Mouse (Mus musculus): ENCODE data around the gene Gm5105. TPM values are rescaled to one million over a fixed set of nuclear protein-coding genes. Genes with fewer than 3 reads are reported as not detected.

The Gm5105 gene
- polyA plus RNA-seq, 1 experiment from 2014 or later, result 0.12 TPM

DNA sequence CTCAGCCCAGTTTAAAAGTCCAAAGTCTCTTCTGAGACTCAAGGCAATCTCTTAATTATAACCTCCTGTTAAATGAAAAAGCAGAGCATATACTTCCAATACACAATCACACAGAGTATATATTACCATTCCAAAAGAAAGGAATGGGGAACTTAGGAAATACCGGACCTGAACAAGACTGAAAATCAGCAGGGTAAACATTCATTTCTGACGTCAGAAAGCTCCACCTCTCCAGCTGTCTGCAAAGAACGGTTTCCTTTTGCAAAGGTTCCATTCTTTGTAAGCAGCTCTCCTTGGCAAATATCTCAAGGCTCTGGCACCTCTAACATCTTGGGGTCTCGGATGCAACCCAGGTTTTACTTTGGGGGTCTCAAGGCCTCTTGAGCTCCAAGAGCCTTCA lies 54.8 kb downstream of the Gm5105 start:
- Histone ChIP-seq H3K4me3 (ENCODE audit: low read length) (no peak overlapping the region), H3K27ac (ENCODE audit: low read length) (no peak overlapping the region), H3K27me3 (ENCODE audit: insufficient read depth, low read length) (no peaks in the 10 kb centered on the region), H3K4me1 (ENCODE audit: insufficient read depth, low read length) (no peaks in the 10 kb centered on the region), H3K4me2 (replicated peaks; ENCODE audit: low read depth, low read length) (no peak overlapping the region), H3K9me3 (ENCODE audit: low read length) (no peaks in the 10 kb centered on the region), H3K36me3 (ENCODE audit: insufficient read depth, low read length) (no peaks in the 10 kb centered on the region), H3K9ac (replicated peaks; ENCODE audit: low read length) (no peak overlapping the region)
- WGBS, result 46% methylated on average over 4 of the region's 4 CpGs
- ATAC-seq (ENCODE audit: low FRiP score, low TSS enrichment), result no peak

DNA sequence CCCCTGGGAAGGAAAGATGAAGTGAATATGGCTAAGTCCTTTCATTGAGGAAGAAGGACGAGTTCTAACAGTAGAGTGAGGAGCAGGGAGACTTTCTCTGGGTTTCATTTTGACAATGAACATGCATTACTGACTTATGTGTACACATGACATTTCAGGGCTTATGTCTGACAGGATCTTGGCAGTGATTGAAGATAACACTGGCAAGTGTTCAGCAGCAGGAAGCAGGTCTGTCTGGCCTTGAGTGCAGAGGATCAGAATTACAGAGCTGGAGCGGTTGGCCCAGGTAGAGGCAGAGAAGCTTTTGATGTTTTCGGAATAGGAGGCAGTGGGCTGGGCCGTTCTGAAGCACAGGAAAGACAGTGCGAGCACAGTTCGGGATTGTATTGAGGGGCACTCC lies 59.0 kb downstream of the Gm5105 start:
- Histone ChIP-seq H3K36me3 (ENCODE audit: insufficient read depth, low read length) (no peaks in the 10 kb centered on the region), H3K4me1 (ENCODE audit: insufficient read depth, low read length) (0 out of 2 replicates have a peak, but pooled peaks cover 4% of the 10 kb centered on the region), H3K9ac (replicated peaks; ENCODE audit: low read length) (no peak overlapping the region), H3K4me2 (replicated peaks; ENCODE audit: low read depth, low read length) (no peak overlapping the region), H3K9me3 (ENCODE audit: low read length) (peaks cover 5% of the 10 kb centered on the region; the same call in 1 of the 2 replicates), H3K27ac (ENCODE audit: low read length) (no peak overlapping the region), H3K4me3 (ENCODE audit: low read length) (no peak overlapping the region), H3K27me3 (ENCODE audit: insufficient read depth, low read length) (no peaks in the 10 kb centered on the region)
- 62% methylated on average over 6 of the region's 6 CpGs for WGBS
- ATAC-seq (ENCODE audit: low FRiP score, low TSS enrichment), result no peak

DNA sequence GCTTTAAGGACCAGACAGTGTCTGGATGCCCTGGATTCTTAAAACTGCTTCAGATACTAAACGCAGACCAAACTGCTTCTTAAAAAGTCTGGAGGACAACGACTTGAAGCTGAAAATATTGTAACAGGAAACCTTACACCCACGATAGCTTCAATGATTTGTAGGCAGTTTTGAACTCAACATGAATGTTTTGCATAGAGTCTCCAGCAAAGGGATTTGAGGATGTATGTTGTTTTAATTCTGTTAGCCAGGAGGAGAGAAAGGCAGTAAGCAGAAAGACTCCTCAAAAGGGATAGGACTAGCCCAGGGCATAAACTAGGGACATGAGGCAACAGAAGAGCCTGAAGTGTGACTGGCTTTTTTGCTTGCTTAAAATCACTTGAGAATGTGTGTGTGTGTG lies 60.3 kb downstream of the Gm5105 start:
- Histone ChIP-seq H3K4me2 (replicated peaks; ENCODE audit: low read depth, low read length) (no peak overlapping the region), H3K9me3 (ENCODE audit: low read length) (peaks cover 5% of the 10 kb centered on the region; the same call in 1 of the 2 replicates), H3K9ac (replicated peaks; ENCODE audit: low read length) (no peak overlapping the region; the same call in 1 of the 2 replicates), H3K27me3 (ENCODE audit: insufficient read depth, low read length) (no peaks in the 10 kb centered on the region), H3K4me1 (ENCODE audit: insufficient read depth, low read length) (0 out of 2 replicates have a peak, but pooled peaks cover 4% of the 10 kb centered on the region), H3K4me3 (ENCODE audit: low read length) (no peak overlapping the region), H3K36me3 (ENCODE audit: insufficient read depth, low read length) (no peaks in the 10 kb centered on the region), H3K27ac (ENCODE audit: low read length) (peak overlapping the region; percentile 19; the same call in 1 of the 2 replicates)
- ATAC-seq (ENCODE audit: low FRiP score, low TSS enrichment), result no peak
- 21% methylated on average over 3 of the region's 3 CpGs for WGBS

DNA sequence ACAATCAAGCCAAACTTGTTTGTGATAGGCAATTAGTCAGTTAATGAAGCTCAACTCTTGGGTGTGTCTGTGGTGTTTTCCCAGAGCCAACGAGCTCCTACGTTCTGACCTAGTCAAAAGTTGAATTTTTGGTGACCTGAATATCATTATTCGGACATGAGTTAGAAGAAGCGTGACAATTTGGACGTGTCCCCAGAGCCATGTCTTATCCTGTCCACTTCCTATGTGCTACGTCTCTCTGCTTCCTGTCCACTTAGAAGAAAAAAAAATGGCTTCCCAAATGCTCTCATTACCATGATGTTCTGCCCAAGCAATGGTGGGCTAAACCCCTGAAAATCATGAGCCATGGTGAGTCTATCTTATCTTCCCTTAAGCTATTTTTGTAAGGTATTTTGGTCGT lies 63.9 kb downstream of the Gm5105 start:
- no peak overlapping the region for H3K9ac ChIP-seq (replicated peaks; ENCODE audit: low read length)
- no peak overlapping the region for H3K4me3 ChIP-seq (ENCODE audit: low read length)
- no peaks in the 10 kb centered on the region for H3K36me3 ChIP-seq (ENCODE audit: insufficient read depth, low read length)
- peaks cover 5% of the 10 kb centered on the region; the same call in 1 of the 2 replicates for H3K9me3 ChIP-seq (ENCODE audit: low read length)
- 78% methylated on average over 7 of the region's 7 CpGs for WGBS
- ATAC-seq (ENCODE audit: low FRiP score, low TSS enrichment), result no peak
- no peak overlapping the region for H3K4me2 ChIP-seq (replicated peaks; ENCODE audit: low read depth, low read length)
- no peaks in the 10 kb centered on the region for H3K27me3 ChIP-seq (ENCODE audit: insufficient read depth, low read length)
- H3K27ac ChIP-seq (ENCODE audit: low read length), result no peak overlapping the region
- H3K4me1 ChIP-seq (ENCODE audit: insufficient read depth, low read length), result peaks cover 8% of the 10 kb centered on the region

DNA sequence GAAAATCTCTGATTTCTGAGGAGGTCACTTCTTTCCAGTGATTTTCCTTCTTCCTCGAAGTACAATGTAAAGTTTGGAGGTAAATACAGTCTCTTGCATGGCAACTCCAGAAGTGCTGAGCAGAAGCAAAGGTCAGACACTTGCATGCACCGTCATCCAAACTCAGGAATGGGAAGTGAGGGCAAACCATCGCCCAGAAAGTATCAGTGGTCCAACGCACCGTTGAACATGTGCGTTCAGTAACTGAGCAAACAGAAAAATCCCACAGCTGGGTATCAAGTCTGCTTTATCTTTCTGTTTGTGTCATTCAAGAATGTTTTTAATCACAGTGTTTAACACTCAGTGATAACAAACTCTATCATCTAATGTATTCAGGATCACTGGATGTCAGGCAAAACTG lies 64.6 kb downstream of the Gm5105 start:
- no peak overlapping the region for H3K4me2 ChIP-seq (replicated peaks; ENCODE audit: low read depth, low read length)

DNA sequence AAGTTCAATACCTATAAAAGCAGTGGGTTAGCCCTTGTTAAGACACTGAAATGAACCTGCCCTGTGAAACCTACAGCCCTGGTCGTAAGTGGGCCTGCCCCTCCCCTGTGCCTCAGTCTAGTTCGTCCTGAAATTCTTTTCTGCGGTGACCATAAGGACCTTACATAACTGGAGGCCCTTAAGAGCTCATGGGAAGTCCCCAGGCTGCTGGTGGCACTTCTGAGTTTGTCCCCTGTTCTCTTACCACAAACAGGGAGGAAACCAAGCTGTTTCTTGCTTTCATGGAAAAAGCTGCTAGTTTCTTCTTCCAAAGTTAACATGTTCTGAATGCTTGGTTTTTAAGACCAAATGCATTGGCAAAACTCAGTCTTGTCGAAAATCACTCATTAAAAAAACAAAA lies 65.3 kb downstream of the Gm5105 start:
- no peak overlapping the region for H3K27ac ChIP-seq (ENCODE audit: low read length)
- H3K9ac ChIP-seq (replicated peaks; ENCODE audit: low read length), result no peak overlapping the region
- no peaks in the 10 kb centered on the region for H3K27me3 ChIP-seq (ENCODE audit: insufficient read depth, low read length)
- H3K36me3 ChIP-seq (ENCODE audit: insufficient read depth, low read length), result no peaks in the 10 kb centered on the region
- WGBS, result 69% methylated on average over 4 of the region's 4 CpGs
- peaks cover 5% of the 10 kb centered on the region; the same call in 1 of the 2 replicates for H3K9me3 ChIP-seq (ENCODE audit: low read length)
- peaks cover 8% of the 10 kb centered on the region for H3K4me1 ChIP-seq (ENCODE audit: insufficient read depth, low read length)
- H3K4me3 ChIP-seq (ENCODE audit: low read length), result no peak overlapping the region
- ATAC-seq (ENCODE audit: low FRiP score, low TSS enrichment), result no peak
- H3K4me2 ChIP-seq (replicated peaks; ENCODE audit: low read depth, low read length), result no peak overlapping the region

More for the DNA sequence above, 64.6 kb downstream of the Gm5105 start:
- Histone ChIP-seq H3K9me3 (ENCODE audit: low read length) (peaks cover 5% of the 10 kb centered on the region; the same call in 1 of the 2 replicates), H3K4me1 (ENCODE audit: insufficient read depth, low read length) (peaks cover 8% of the 10 kb centered on the region), H3K4me3 (ENCODE audit: low read length) (no peak overlapping the region), H3K27me3 (ENCODE audit: insufficient read depth, low read length) (no peaks in the 10 kb centered on the region), H3K27ac (ENCODE audit: low read length) (no peak overlapping the region), H3K9ac (replicated peaks; ENCODE audit: low read length) (no peak overlapping the region), H3K36me3 (ENCODE audit: insufficient read depth, low read length) (no peaks in the 10 kb centered on the region)
- ATAC-seq (ENCODE audit: low FRiP score, low TSS enrichment), result no peak
- 62% methylated on average over 6 of the region's 6 CpGs for WGBS

DNA sequence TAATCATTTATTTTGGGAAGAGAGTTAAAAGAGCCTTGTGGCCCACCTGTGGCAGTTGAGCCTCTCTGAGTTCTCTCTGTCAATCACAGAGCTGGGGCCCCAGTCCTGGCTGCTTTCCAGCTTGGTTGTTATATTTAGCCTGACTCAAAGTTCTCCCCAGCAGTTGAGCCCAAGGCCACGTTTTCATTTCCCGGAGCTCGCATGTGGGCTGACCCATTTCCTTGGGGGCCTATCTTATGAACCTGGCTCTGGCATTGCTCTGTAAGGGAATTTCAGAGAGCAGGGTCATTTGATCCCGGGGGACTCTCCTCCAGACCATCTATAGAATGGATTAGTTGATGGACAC lies 66.5 kb downstream of the Gm5105 start:
- Histone ChIP-seq H3K27ac (ENCODE audit: low read length) (no peak overlapping the region), H3K27me3 (ENCODE audit: insufficient read depth, low read length) (no peaks in the 10 kb centered on the region)

DNA sequence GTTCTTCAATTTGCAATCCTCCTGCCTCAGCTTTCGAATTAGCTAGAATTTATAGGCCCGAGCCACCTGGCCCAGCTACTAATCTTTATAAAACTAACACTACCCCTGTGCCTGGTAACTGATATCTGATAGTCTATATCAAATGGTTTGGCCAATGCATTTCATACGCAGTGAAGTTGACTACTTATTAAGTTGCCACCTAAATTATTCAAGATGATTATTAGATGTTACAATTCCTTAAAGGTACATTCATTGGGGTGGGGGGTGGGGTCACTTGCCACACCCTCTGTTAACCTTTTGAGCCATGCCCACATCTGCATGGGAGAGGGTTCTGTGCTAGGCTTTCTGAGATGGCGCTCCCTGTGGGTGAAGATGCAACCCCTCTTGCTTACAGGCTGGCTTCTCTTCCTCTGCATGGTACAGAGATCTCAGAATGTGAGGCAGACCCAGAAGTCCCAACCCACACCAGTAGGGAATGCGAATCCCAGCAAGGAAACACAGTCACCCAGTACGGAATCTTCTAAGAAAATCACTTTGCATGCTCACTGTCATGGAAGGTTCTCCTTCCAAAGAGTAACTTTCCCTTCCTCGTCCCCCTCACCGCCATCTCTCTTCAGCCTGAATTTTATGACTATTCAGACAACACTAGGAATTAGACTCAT lies 67.0 kb downstream of the Gm5105 start:
- Histone ChIP-seq H3K4me1 (ENCODE audit: insufficient read depth, low read length) (peaks cover 4% of the 10 kb centered on the region), H3K36me3 (ENCODE audit: insufficient read depth, low read length) (no peaks in the 10 kb centered on the region), H3K27ac (ENCODE audit: low read length) (no peak overlapping the region), H3K9ac (replicated peaks; ENCODE audit: low read length) (no peak overlapping the region), H3K9me3 (ENCODE audit: low read length) (peaks cover 2% of the 10 kb centered on the region; the same call in 1 of the 2 replicates), H3K4me3 (ENCODE audit: low read length) (no peak overlapping the region), H3K27me3 (ENCODE audit: insufficient read depth, low read length) (no peaks in the 10 kb centered on the region), H3K4me2 (replicated peaks; ENCODE audit: low read depth, low read length) (no peak overlapping the region)
- 84% methylated on average over 8 of the region's 8 CpGs for WGBS
- ATAC-seq (ENCODE audit: low FRiP score, low TSS enrichment), result no peak

More for the DNA sequence above, 66.5 kb downstream of the Gm5105 start:
- peaks cover 5% of the 10 kb centered on the region; the same call in 1 of the 2 replicates for H3K9me3 ChIP-seq (ENCODE audit: low read length)
- no peak overlapping the region for H3K4me2 ChIP-seq (replicated peaks; ENCODE audit: low read depth, low read length)
- no peaks in the 10 kb centered on the region for H3K36me3 ChIP-seq (ENCODE audit: insufficient read depth, low read length)
- H3K9ac ChIP-seq (replicated peaks; ENCODE audit: low read length), result no peak overlapping the region
- H3K4me3 ChIP-seq (ENCODE audit: low read length), result no peak overlapping the region
- ATAC-seq (ENCODE audit: low FRiP score, low TSS enrichment), result no peak
- 54% methylated on average over 4 of the region's 4 CpGs for WGBS
- peaks cover 4% of the 10 kb centered on the region for H3K4me1 ChIP-seq (ENCODE audit: insufficient read depth, low read length)

DNA sequence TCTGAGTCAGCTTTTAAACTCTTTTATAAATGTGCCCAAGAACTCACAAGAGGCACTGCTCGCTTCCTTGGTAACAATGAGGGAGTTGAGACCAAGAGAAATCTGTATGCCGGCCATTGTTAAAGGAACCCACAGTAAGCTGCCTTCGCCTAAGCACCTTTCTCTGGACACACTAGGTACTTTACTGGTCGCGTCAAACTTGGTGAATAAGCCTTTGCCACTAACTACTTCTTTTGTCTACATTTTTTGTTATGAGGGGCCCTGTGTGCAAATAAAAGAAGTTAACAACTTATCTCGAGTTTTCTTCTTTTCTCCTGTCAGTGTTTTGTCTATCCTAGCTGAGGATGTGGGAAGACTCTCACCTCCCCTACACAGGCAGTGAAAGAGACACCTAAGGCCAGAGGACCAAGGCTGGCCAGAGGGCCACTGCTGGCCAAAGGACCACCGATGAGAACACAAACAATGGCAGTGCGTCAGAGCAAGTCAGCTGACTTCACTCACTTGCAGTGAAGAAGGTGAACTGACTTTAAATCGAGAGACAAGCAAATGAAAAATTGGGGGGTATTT lies 67.9 kb downstream of the Gm5105 start:
- no peak overlapping the region for H3K27ac ChIP-seq (ENCODE audit: low read length)
- H3K4me2 ChIP-seq (replicated peaks; ENCODE audit: low read depth, low read length), result no peak overlapping the region
- H3K4me1 ChIP-seq (ENCODE audit: insufficient read depth, low read length), result peaks cover 4% of the 10 kb centered on the region
- no peaks in the 10 kb centered on the region for H3K27me3 ChIP-seq (ENCODE audit: insufficient read depth, low read length)
- H3K4me3 ChIP-seq (ENCODE audit: low read length), result no peak overlapping the region
- 83% methylated on average over 9 of the region's 9 CpGs for WGBS
- H3K9ac ChIP-seq (replicated peaks; ENCODE audit: low read length), result no peak overlapping the region
- ATAC-seq (ENCODE audit: low FRiP score, low TSS enrichment), result no peak
- no peaks in the 10 kb centered on the region for H3K36me3 ChIP-seq (ENCODE audit: insufficient read depth, low read length)
- H3K9me3 ChIP-seq (ENCODE audit: low read length), result no peaks in the 10 kb centered on the region

Measured in kidney, embryonic 16.5 days (tissue).